Mouse (Mus musculus): ENCODE data around the gene Rasl11a.

Gene Rasl11a

DNA sequence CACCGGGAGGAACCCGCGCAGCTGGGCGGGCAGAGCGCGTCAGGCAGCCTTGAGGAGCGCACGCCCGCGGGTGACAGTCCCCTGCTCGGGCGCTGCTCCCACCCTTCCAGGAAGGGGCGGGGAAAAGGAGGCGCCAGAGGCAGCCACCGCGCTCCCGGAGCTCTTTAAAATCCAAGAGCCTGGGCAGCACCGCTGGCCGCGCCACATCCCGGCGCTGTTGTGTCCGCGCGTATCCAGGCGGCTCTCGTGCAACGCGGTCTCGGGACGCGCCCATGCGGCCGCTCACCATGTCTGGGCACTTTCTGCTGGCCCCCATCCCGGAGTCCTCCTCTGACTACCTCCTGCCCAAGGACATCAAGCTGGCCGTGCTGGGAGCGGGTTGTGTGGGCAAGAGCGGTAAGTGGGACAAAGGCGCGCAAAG is at the start of gene Rasl11a:
TSS of gene Rasl11a (plus strand) at position 127 of the 421 bp plus-strand sequence.
- peak; percentile 83 for DNase-seq (ENCODE audit: low read depth, low spot score)

DNA sequence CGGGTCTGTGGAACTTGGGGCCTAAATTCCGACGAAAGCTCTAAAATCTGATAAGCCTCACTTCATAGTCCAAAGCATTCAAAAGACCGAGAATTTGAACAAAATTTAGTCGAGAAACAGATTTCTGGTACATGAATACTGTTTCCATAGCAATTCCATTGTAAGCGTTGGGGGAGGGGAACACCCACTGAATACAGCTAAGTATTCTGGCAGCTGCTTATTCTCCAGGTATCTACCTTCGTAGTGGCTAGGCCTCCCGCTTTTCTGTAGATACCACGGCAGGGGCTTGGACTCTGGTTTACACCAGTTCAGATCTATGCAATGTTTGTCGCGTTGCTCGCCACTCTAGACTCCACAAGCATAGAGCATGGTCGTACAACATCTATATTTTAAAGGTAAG is 49.1 kb upstream of the Rasl11a start:
- no peak for DNase-seq (ENCODE audit: low read depth, low spot score)

DNA sequence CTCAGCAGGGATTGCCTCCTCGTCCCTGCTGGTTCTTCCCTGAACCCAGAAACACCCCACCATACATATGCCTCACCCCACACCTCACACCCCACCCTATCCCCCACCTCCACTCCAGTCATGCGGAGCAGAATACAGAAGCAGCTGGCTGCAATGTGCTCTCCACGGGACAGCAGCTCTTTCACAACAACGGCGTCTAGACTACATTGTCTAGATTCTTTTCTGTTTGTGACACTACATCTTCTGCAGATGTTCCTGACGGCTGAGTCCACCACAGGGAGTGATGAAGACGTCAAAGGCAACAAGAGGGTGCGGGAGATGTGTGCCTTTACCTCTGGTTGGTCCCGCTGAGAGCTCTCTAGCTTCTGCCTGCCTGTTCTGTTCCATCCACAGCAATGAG is 46.8 kb upstream of the Rasl11a start:
- DNase-seq (ENCODE audit: low read depth, low spot score): no peak

DNA sequence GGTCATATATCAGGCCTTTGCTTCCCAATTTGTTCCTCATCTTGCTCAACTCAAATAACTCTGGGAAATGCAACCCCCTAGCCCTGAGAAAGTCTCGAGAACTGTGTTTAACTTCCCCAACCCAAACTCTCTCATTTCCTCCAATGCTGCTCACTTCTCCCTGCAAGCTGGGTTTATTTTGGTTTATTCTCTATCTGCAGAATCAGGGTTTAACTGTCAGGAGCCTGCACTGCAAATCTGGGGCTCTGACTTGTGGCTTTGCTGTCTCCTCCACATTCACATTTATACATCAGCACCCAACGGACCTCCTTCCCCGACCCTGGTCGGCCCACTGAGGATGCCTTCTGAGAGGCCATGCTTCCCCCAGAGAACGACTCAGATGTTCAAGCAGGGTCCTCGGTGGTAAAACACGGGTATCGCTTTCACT is 38.9 kb upstream of the Rasl11a start:
- DNase-seq (ENCODE audit: low read depth, low spot score): no peak

DNA sequence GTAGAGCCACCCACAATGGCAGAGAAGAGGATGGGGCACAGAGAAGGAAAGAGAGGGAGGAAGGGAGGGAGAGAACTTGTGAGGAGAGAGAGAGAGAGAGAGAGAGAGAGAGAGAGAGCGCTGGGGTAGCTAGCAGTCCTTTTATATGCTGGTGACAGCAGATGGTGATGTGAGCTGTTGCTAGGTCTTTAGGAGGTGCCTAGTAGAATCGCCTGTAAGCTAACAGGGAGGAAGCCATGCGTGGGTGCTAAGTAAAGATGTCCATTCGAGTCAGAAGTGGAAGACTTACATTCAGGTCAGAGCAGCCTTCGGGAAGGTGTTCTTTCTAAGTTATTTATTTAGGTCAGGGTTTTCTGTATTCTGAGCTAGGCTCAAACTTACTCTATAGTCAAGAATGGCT is 34.9 kb upstream of the Rasl11a start:
- DNase-seq (ENCODE audit: low read depth, low spot score): no peak

DNA sequence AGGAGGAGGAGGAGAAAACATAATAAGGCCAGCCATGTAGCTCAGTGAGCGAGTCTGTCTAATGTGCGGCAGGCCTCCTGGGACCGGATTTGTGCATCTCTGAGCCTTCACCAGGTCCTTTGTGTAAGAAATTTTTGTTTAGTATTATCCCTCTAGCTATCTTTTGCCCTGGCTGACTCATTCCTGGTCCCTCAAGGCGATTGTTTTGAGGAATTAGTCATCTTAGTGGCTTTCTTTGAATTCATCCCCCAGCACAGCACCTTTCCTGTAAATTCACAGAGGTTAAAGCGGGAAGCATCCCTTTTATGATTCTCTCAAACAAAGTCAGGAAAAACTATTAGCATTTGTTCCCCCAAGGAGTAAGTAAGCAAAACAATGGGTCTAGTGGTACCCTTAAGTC is 32.0 kb upstream of the Rasl11a start:
- DNase-seq (ENCODE audit: low read depth, low spot score): no peak

DNA sequence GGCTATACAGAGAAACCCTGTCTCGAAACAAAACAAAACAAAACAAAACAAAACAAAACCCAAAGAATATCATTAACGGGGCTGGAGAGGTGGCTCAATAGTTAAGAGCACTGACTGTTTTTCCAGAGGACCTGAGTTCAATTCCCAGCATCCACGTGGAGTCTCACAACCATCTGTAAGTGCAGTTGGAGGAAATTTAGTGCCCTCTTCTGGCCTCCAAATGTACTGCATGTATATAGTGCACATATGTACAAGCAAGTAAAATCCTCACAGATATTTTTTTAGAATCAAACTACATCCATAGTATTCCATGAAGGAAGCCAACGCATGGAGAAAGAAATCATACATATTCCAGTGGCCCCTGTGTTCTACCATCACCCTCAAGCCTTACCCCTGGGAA is 31.4 kb upstream of the Rasl11a start:
- DNase-seq (ENCODE audit: low read depth, low spot score): no peak

DNA sequence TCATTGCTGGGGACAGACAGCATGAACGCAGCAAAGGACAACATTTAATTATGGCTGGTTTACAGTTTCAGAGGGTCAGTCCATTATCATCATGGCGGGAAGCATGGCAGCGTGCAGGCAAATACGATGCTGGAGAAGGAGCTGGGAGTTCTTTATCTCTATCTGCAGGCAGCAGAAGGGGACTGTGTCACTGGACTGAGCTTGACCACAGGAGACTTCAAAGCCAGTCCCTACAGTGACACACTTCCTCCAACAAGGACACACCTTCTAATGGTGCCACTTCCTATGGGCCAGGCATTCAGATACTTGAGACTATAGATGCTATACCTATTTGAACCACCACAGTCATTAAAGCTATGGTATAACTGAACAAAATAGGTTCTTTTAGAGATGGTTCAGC is 29.5 kb upstream of the Rasl11a start:
- no peak for DNase-seq (ENCODE audit: low read depth, low spot score)

DNA sequence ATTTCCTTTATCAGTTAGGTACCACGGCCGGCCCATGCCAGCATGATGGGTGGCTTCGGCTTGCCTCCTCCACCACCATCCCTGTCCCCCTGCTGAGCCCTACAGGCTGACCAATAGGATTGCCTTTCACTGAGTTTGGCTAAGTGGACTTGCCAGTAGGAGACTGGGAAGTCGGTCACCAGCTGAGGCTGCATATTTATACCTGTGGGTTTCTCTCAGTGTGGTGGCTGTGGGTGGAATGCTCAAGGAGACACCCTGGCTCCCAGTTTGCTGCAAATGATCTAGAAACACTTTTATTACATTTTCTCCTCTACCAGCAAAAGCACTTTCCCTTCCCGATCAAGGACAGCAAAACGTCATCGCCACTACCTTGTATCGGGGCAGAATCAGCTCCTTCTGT is 27.3 kb upstream of the Rasl11a start:
- DNase-seq (ENCODE audit: low read depth, low spot score): no peak

DNA sequence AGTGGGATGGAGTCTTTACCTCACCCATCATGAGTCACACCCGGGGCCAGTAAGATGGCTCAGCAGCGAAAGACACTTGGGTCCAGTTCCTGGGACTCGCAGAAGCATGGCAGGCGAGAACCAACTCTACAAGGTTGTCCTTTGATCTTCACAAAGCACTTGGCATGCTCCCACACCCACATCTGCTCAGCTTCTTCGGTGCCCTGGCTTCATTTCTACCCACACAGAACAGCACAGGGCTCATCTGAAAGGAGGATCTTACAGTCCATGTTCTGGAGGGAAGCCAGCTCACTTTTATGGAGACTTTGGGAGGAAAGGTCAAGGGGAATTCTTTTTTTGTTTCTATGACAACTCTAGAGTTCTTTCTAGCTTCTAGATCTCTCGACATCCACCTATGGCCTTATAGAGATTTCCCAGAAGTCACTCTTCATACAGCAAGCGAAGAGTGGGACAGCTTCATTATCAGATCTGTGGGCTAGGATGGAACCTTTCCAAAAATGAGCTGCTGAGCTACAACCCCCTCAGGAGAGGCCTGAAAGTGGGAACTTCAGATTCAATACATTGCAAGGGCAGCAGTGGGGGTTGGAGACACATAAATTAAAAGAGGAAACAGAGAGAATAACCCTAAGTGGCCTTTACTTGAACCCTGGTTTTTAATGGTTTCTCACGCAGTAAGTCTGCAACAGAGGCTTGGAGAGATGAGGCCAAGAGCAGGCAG is 25.8 kb upstream of the Rasl11a start:
- DNase-seq (ENCODE audit: low read depth, low spot score): no peak

DNA sequence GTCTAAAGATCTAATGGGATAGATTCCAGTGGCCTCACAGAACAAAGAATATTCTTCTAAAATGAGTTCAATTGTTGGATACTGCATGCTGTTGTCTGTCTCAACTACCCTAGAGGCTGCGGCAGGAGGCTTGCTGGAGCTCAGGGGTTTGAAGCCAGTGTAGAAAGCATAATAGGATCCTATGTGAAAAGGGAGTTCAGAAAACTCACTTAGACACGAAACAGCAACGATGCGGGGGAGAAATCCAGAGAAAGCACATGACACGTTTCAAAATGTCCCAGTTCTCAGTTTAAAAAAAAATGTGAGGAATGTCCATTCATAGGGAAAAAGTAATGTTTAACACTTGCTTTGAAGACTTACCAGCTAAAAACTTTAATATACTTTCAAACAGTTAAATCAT is 21.9 kb upstream of the Rasl11a start:
- no peak for DNase-seq (ENCODE audit: low read depth, low spot score)

DNA sequence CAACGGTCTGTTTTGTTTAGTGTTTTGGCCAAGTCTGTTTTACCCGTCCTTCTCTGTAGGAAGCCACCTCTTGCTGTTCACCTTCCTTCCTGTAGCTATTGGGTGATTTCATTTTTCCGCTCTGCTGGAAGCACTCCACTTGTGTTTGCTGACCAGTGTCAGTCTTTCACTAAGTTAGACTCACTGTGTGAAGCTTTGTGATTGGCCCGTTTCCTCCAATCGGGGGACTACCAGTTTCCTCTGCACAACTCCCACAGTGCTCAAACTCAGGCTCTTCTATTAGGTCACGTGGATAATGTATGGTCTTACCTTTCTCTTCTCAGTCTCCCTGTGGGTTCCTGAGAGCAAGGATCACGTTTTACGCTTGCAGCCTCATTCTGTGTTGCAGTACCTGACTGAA is 15.3 kb upstream of the Rasl11a start:
- no peak for DNase-seq (ENCODE audit: low read depth, low spot score)

DNA sequence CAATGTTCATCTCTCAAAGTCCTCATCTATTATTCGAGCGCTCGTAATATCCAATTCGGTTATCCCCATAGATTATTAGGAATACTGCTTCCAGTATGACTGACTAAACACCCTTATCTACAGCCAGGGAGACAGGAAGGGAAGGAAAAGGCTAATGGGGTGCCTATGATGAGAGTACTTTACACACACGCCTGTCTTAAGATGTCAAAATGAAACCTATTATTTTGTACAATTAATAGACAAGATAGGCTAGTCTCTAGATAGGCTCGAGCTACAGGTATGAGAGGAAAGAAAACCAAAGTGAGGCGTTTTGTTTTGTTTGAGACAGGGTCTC is 12.5 kb upstream of the Rasl11a start:
- DNase-seq (ENCODE audit: low read depth, low spot score): no peak

DNA sequence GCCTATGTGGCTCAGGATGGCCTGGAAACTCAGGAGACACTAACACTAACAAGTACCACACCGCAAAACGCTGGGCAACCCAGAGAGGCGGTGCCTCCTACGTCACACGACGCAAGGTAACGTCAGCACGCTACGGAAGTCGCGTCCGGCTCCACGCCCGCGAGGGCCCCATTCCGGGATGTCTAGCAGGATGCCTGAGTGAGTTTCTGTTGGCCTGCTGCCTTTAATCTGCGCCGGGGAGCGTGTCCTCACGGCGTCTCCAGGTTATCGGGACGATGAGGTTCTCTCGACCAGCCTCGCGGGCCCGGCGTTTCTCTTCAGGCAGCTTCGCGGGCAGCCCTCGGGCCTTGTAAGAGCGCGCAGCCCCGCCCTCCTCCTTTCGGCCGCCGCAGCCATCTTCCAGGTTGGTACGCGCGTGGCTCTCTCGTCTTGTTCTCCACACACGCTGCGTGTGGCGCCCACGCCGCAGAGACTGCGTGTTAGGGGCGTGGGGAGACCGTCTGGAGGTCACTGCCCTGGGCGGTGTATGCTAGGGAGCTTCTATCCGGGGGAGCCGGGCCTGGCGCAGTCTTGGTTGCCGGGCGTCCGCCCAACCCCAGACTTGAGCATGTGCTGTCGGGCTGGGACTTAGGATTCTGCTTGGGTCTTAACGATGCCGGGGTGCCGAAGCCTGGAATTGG is 12.0 kb upstream of the Rasl11a start, which contains the start of gene Rpl21:
TSS of gene Rpl21 (plus strand) at position 122 of the 680 bp plus-strand sequence.
- DNase-seq (ENCODE audit: low read depth, low spot score): peak; percentile 93

DNA sequence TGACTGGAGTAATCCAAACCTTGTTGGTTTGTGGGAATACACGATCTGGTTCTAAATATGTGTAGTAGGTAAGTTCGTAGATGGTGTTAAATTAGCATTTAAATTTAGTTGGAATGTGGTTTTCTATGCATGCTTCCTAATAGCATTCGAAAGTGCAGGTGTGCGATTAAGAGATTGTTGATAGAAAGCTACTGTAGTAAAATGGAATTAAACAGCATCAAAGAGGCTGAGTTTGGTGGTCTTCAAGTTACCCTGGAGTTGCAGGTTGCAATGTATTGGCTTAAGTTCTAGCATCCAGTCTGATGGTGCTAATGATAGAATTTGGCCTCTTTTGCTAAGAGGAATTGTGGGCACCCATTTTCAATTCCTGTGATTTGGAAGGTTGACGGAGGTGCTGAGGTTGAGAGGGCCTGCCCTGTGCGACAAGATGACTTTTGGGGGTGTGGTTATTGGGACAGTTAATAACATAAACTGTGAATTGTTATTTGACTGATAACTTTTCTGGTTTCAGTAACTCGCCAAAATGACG is 11.1 kb upstream of the Rasl11a start:
- DNase-seq (ENCODE audit: low read depth, low spot score): no peak

DNA sequence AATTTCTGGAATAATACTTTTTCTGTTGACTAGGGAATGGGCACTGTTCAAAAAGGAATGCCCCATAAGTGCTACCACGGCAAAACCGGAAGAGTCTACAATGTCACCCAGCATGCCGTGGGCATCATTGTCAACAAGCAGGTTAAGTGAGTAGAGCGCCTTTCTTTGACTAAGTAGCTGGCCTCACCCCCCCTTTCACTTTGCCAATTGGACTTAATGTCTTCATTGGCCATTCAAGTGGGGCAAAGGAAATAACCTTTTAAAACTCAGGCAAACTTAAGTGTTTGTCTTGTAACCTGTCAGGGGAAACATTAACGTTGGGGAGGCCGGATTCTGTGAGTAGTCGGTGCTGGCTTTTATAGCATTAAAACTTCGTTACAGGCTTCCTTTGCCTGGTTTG is 9.9 kb upstream of the Rasl11a start:
- no peak for DNase-seq (ENCODE audit: low read depth, low spot score)

DNA sequence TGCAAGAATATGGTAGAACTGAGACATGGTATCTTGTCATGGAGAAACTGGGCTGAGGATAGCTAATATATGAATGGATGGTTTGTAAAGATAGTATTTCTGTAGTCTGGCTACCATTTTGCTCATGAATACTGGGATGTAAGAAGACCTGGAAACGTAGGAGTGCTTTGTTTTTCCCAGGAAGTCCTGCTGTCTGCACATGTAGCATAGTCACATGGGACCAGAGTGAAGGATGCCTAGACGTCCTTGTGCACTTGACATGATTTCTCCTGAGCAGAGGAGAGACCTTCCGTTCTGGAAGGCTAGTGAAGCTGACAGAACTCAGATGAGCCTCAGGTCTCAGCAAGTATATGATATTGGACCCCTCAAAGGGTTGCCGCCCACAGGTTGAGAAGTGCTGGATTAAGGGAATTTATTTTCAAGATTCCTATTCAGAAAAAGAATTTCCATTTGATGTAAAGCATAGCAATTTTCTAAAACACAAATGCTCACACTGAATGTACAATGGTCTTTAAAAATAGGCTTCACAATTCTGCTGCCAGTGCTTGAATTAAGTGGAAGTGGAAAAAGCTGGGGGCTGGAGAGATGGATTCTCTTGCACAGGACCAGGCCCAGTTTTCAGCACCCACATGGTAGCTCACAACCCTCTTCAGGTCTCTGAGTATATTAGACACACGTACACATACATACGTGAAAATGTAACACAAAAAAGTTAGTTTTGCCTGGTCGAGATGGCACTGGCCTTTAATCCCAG is 6.7 kb upstream of the Rasl11a start:
- no peak for DNase-seq (ENCODE audit: low read depth, low spot score)

DNA sequence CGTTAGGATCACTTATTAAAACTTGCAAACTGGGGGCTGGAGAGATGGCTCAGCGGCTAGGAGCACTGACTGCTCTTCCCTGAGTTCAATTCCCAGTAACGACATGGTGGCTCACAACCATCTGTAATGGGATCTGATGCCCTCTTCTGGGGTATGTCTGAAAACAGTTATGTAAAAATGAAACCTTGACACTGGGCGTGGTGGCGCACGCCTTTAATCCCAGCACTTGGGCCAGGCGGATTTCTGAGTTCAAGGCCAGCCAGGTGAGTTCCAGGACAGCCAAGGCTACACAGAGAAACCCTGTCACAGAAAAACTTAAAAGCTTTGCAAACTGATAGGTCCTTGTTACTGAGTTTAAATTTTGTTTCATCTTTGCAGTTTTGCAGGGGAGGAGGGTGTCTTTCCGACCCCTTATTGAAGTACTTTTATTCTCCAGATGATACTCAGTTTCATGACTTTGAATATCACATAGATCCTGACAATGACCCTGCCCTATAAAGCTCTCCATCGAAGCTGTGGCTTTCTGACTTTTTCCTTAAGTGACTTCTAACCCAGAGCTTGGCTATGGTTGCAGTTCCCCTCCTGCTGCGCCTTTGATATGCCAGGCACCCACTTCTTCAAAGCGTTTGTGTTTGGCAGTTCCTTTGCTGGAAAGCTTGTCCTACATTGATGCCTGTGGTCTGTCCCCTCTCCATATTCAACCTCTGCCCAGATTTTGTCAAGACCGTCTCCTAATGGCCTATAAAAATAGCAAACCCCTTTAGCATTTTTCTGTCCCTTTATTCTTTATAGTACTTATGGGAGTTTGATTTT is 5.8 kb upstream of the Rasl11a start:
- no peak for DNase-seq (ENCODE audit: low read depth, low spot score)

DNA sequence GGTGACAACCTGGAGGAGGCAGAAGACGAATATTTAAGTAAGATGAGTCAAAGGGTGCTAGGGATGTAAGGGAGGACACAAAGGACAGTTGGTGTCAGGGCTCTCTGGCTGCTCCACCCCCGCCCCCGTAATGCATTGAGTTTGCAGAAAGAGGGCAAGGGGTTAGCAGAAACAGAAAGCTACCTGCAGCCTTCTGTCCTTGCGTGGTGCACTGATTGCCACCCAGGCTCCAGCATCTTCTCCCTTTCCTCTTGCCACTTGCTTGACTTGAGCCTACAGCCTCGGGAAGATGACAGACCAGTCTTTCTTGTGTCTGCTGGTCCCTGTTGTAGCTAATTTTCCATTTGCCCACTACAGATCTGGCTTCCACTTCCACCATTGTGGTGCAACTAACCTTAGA is 5.1 kb upstream of the Rasl11a start:
- no peak for DNase-seq (ENCODE audit: low read depth, low spot score)

DNA sequence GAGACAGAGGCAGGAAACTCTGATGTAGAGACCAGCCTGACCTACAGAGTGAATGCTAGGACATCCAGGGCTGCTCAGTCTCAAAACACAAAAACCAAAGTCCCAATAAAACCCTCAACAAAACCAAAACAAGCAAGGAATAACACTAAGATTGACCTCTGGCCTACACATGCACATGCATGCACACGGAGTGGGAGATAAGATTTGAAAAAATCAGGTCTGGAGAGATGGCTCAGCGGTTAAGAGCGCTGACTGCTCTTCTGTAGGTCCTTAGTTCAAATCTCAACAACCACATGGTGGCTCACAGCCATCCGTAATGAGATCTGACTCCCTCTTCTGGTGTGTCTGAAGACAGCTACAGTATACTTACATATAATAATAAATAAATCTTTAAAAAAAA is 4.4 kb upstream of the Rasl11a start:
- no peak for DNase-seq (ENCODE audit: low read depth, low spot score)

DNA sequence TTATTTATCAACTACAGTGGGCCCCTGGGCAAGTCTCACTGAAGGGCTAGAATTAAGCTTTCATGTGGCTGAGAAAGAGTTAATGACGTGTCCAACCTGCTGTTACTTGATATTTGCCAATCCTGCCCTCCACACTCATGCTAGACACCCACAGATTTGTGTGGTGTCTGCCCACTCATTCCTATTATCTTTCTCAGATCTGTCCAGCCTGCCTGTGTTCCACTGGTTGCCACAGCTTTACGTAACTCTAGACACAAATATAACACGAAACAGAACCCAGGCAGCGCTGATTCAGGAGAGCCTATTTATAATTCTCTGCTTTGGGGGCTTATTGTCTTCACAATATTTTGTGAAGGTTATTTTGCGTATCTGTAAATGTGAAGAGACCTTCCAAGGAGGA is 3.6 kb upstream of the Rasl11a start:
- DNase-seq (ENCODE audit: low read depth, low spot score): no peak

DNA sequence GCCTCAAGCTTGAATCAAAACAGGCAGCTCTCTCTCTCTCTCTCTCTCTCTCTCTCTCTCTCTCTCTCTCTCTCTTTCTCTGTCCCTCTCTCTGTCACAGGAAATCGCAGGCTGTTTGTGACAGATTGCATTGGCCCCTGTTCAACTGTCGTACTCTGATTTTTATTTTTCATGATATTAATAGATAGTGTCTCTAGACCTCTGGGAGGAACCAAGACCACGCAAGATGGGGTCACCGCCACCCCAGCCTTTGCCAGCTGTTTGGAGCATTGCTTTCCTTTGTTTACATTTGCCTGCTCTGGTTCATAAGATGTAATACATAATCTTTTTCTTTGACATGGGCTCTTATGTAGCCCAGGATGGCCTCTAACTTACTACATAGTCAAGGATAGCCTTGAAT is 2.9 kb upstream of the Rasl11a start:
- no peak for DNase-seq (ENCODE audit: low read depth, low spot score)

Data from forelimb bud, embryonic 11.5 days (tissue).